Mouse (Mus musculus) forebrain, embryonic 10.5 days (tissue): ENCODE data around the gene Asb16. TPM values are rescaled to one million over a fixed set of nuclear protein-coding genes. Genes with fewer than 3 reads are reported as not detected.

ENCODE experiments used
- DNase-seq: peaks from one replicate; pipeline ENCODE4 v3.0.0-alpha.2; 2017; ENCODE audit warnings: low spot score; ENCODE audit errors: extremely low spot score
- H3K27ac ChIP-seq: fragments of 300-500 bp; sonication (generic); 2 replicates; pipeline ENCODE4 v1.5.1; 2016; ENCODE audit warnings: mild to moderate bottlenecking
- H3K27me3 ChIP-seq: fragments of 300-500 bp; sonication (generic); 2 replicates; pipeline ENCODE4 v1.6.1; 2016; ENCODE audit warnings: mild to moderate bottlenecking; ENCODE audit not compliant: poor library complexity, severe bottlenecking
- H3K36me3 ChIP-seq: fragments of 300-500 bp; sonication (generic); replicated peaks from 2 replicates; pipeline ENCODE4 v1.6.1; 2016; ENCODE audit warnings: mild to moderate bottlenecking, moderate library complexity
- H3K4me1 ChIP-seq: fragments of 300-500 bp; sonication (generic); 2 replicates; pipeline ENCODE4 v1.6.1; 2016
- H3K4me3 ChIP-seq: fragments of 300-500 bp; sonication (generic); 2 replicates; pipeline ENCODE4 v1.5.1; 2016; ENCODE audit warnings: mild to moderate bottlenecking, moderate library complexity
- H3K9me3 ChIP-seq: fragments of 300-500 bp; sonication (generic); 2 replicates; pipeline ENCODE4 v1.6.1; 2016; ENCODE audit warnings: mild to moderate bottlenecking, moderate library complexity
- WGBS: fragments of 180-500 bp; shearing (Covaris S2); methylation state at CpG from one replicate; pipeline ENCODE4 v1.1.7; 2016; 5-methylcytosine and 5-hydroxymethylcytosine counted together
- microRNA-seq: library from miRNA; unstranded; fragments of <30 nt; microRNA quantifications from one replicate; pipeline ENCODE4, GENCODE M21; 2017
- polyA plus RNA-seq: library from polyadenylated mRNA; unstranded; fragments of >200 nt; fragmentation: Nextera tagmentation; extraction: Ambion mirVana; gene quantifications from 2 replicates; pipeline ENCODE4 v1.2.1, GENCODE M21; 2016

Asb16 gene
- polyA plus RNA-seq, 1 experiment from 2014 or later, result 0.06 TPM

DNA sequence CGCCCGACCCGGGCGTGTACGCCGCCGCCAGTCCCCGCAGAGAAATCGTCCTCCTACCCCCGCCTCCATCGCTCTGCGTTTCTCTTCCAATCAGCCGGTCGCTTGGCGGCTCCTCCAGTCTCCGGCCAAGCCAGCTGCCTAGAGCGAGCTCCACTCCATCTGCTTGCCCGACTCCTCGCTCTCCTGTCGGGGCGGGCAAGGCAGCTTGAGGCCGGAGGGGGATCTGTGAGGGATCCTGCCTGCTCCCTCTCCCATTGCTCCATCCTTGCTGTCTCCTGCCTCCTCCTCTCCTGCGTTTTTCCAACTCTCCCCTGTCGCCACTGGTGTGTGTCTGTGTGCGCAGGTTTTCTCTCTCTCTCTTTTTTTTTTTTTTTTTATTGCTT, 50.9 kb downstream of the Asb16 start, which contains the start of gene Ubtf:
Gene Ubtf, minus strand, starts transcription at position 333 of the 383 bp plus-strand sequence.
- Histone ChIP-seq H3K4me1 (peaks cover 36% of the 10 kb centered on the region), H3K27ac (peak within 1 kb of the TSS; percentile 100), H3K4me3 (peak within 1 kb of the TSS; percentile 100), H3K27me3 (no peaks in the 10 kb centered on the region), H3K9me3 (no peaks in the 10 kb centered on the region), H3K36me3 (peaks cover 14% of the 10 kb centered on the region)
- DNase-seq, result peak; percentile 82
- under 1% methylated on average over 25 of the region's 25 CpGs for WGBS

DNA sequence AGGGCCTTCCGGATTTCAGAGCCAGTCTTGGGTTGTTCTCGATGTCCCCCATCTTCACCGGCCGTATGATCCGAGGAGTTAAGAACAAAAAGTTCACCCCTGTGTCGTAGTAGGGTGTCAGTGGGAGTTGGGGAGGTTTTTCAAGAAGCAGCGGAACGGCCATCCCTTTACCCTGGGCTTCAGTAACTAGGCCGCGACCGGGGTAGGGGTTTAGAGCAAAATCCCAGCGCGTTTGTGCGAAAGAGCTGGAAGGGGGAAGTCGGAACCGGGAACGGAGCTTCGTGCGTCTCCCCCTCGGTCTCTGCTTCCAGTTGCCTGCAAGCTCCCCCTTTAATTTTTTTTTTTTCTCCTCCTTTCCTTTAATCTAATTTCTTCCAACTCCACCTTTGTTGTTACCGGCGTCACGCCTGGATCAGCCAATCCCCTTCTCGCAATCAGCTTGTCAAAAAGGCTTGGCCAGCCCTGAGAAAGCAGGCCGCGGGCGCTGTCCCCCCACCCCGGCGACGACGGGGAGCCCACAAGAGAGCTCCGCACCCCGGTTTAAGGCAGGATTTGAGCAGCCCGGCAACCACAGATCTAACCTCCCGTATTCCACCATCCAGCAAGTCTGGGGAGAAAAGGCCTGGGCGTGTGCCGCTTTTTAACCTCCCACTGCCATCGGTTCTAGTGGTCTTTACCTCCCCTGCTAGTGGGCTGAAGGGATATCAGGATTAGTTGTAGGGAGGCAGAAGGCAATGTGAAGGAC, 51.6 kb downstream of the Asb16 start:
- peak overlapping the region; percentile 100 for H3K4me3 ChIP-seq
- H3K9me3 ChIP-seq, result no peaks in the 10 kb centered on the region
- peaks cover 33% of the 10 kb centered on the region for H3K4me1 ChIP-seq
- peak; percentile 81 for DNase-seq
- under 1% methylated on average over 38 of the region's 38 CpGs for WGBS
- H3K27ac ChIP-seq, result peak overlapping the region; percentile 100
- H3K27me3 ChIP-seq, result no peaks in the 10 kb centered on the region
- peaks cover 6% of the 10 kb centered on the region for H3K36me3 ChIP-seq

DNA sequence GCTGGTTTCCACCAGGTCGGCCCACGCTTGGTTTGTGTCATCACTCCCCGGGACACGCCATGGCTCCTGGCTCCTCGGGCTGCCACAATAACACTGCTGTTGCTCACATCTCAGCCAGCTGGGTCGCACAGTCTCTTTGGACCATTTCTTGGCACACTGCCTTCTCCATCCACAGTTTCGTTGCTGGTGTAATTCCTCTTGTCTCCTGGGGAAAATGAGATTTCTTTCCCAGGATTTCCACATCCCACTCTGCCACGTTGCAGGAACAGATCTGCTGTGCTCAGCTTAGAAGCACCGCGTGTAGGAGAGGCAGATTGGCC, 52.1 kb downstream of the Asb16 start:
- Histone ChIP-seq H3K27me3 (no peaks in the 10 kb centered on the region), H3K27ac (peak overlapping the region; percentile 100)

GRCm38 (mm10) chr11:102321931-102322330, 53.4 kb downstream of the Asb16 start:
- no peak for DNase-seq
- Histone ChIP-seq H3K27me3 (no peaks in the 10 kb centered on the region), H3K4me3 (no peak overlapping the region), H3K4me1 (peaks cover 15% of the 10 kb centered on the region), H3K27ac (no peak overlapping the region), H3K36me3 (no peaks in the 10 kb centered on the region), H3K9me3 (no peaks in the 10 kb centered on the region)
- 73% methylated on average over 6 of the region's 6 CpGs for WGBS

More for the DNA sequence above, 52.1 kb downstream of the Asb16 start:
- no peak for DNase-seq
- Histone ChIP-seq H3K9me3 (no peaks in the 10 kb centered on the region), H3K4me1 (peaks cover 27% of the 10 kb centered on the region), H3K36me3 (peaks cover 1% of the 10 kb centered on the region), H3K4me3 (peak overlapping the region; percentile 100)
- 23% methylated on average over 10 of the region's 10 CpGs for WGBS

DNA sequence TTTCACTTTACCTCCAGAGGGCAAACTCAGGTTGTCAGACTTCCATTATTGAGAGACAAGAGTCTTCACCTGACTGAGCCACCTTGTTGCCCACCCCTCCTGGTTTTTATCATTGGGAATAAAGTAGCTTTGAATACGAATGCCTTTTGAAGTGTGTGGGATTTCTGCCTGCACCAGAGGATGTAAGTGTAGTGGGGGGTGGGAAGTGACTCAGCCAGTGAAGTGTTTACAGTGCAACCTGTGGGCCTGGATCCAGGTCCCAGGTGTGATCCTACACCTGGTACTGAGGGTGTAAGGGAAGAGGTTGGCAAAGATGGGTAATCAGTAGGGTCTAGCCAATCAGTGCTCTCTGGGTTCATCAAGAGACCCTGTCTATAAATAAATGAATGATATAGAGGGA, 55.0 kb downstream of the Asb16 start:
- Histone ChIP-seq H3K27ac (no peak overlapping the region), H3K4me1 (peaks cover 15% of the 10 kb centered on the region), H3K9me3 (no peaks in the 10 kb centered on the region), H3K4me3 (no peak overlapping the region), H3K27me3 (no peaks in the 10 kb centered on the region), H3K36me3 (no peaks in the 10 kb centered on the region)
- DNase-seq, result no peak
- 91% methylated on average over 1 of the region's 1 CpGs for WGBS

- no peaks in the 10 kb centered on the region for H3K4me1 ChIP-seq
- no peak overlapping the region for H3K4me3 ChIP-seq
- 81% methylated on average over 5 of the region's 5 CpGs for WGBS
- no peaks in the 10 kb centered on the region for H3K27me3 ChIP-seq
- no peaks in the 10 kb centered on the region for H3K36me3 ChIP-seq
- H3K9me3 ChIP-seq, result no peaks in the 10 kb centered on the region
- DNase-seq, result no peak
- no peak overlapping the region for H3K27ac ChIP-seq
Observed at GRCm38 (mm10) chr11:102327250-102327649, 58.7 kb downstream of the Asb16 start.

DNA sequence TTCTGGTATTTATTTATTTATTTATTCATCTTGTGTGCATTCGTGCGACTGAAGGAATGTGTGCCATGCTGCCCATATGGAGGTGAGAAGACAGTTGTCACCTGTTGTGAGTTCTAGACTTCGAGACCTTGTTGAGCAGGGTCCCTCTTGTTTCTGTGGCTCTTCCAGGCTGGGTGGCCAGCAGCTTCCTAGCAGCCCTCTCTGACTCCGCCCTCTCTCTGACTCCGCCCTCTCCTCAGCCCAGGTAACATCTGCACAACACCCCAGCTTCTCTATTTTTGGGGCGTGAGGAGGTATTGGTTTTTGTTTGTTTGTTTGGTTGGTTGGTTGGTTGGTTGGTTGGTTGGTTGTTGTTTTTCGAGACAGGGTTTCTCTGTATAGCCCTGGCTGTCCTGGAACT, 59.3 kb downstream of the Asb16 start:
- H3K36me3 ChIP-seq, result no peaks in the 10 kb centered on the region
- H3K27ac ChIP-seq, result no peak overlapping the region

More for the DNA sequence above, 59.3 kb downstream of the Asb16 start:
- Histone ChIP-seq H3K9me3 (no peaks in the 10 kb centered on the region), H3K27me3 (no peaks in the 10 kb centered on the region), H3K4me1 (no peaks in the 10 kb centered on the region), H3K4me3 (no peak overlapping the region)
- no peak for DNase-seq
- 83% methylated on average over 7 of the region's 7 CpGs for WGBS

Small RNAs within 50 kb of the gene (microRNA-seq; reads per million reads assigned to microRNA genes)
- gene Mir8101, result 0.90 reads per million

Other genes starting within 250 kb of the Asb16 start
- gene Mpp3, start 240.3 kb upstream of the Asb16 start, polyA plus RNA-seq, result 13.5 and 16.1 TPM in 2 replicates
- 0.14 and 0.23 TPM in 2 replicates for gene Cd300lg, start 227.2 kb upstream of the Asb16 start, polyA plus RNA-seq
- 15.7 and 16.2 TPM in 2 replicates for gene Mpp2, start 180.2 kb upstream of the Asb16 start, polyA plus RNA-seq
- gene Ppy, start 167.4 kb upstream of the Asb16 start, polyA plus RNA-seq, result not detected in 2 replicates
- not detected in 2 replicates for gene Pyy, start 160.9 kb upstream of the Asb16 start, polyA plus RNA-seq
- not detected in 2 replicates for gene Nags, start 123.2 kb upstream of the Asb16 start, polyA plus RNA-seq
- 37.3 and 39.8 TPM in 2 replicates for gene Tmem101, start 112.3 kb upstream of the Asb16 start, polyA plus RNA-seq
- 137 and 141 TPM in 2 replicates for gene Lsm12, start 83.4 kb upstream of the Asb16 start, polyA plus RNA-seq
- 38.0 and 39.5 TPM in 2 replicates for gene G6pc3, start 79.1 kb upstream of the Asb16 start, polyA plus RNA-seq
- 39.8 and 44.6 TPM in 2 replicates for gene Hdac5, start 38.6 kb upstream of the Asb16 start, polyA plus RNA-seq
- 27.3 TPM in 2 replicates for gene BC030867, start 19.9 kb upstream of the Asb16 start, polyA plus RNA-seq
- 44.9 and 46.0 TPM in 2 replicates for gene Tmub2, start 16.2 kb downstream of the Asb16 start, polyA plus RNA-seq
- gene Atxn7l3, start 27.9 kb downstream of the Asb16 start, polyA plus RNA-seq, result 14.1 and 15.6 TPM in 2 replicates
- gene Ubtf, start 51.0 kb downstream of the Asb16 start, polyA plus RNA-seq, result 95.5 and 98.7 TPM in 2 replicates
- 37.4 and 52.1 TPM in 2 replicates for gene Slc4a1, start 97.5 kb downstream of the Asb16 start, polyA plus RNA-seq
- 10.5 and 13.5 TPM in 2 replicates for gene Rundc3a, start 124.7 kb downstream of the Asb16 start, polyA plus RNA-seq
- gene Slc25a39, start 139.2 kb downstream of the Asb16 start, polyA plus RNA-seq, result 255 and 262 TPM in 2 replicates
- 66.2 and 70.1 TPM in 2 replicates for gene Grn, start 161.6 kb downstream of the Asb16 start, polyA plus RNA-seq
- 2.2 and 2.8 TPM in 2 replicates for gene Fam171a2, start 178.9 kb downstream of the Asb16 start, polyA plus RNA-seq
- 5.0 and 6.4 TPM in 2 replicates for gene Itga2b, start 201.4 kb downstream of the Asb16 start, polyA plus RNA-seq